Mouse (Mus musculus) forebrain, embryonic 11.5 days (tissue): Measurements from ENCODE around the gene Slc5a1. TPM values are rescaled to one million over a fixed set of nuclear protein-coding genes. Genes with fewer than 3 reads are reported as not detected.

ENCODE experiments used
- ATAC-seq: fragments of 200-750 bp; cut with Nextera tagmentation; replicated peaks from 2 replicates; pipeline ENCODE4 v1.8.0; 2017; ENCODE audit warnings: moderate TSS enrichment; ENCODE audit not compliant: low FRiP score
- DNase-seq: peaks from one replicate; pipeline ENCODE4 v3.0.0-alpha.2; 2017; ENCODE audit warnings: low spot score
- H3K27ac ChIP-seq: fragments of 300-500 bp; sonication (generic); 2 replicates; pipeline ENCODE4 v1.5.1; 2014; ENCODE audit warnings: low read depth, low read length
- H3K27me3 ChIP-seq: fragments of 300-500 bp; sonication (generic); 2 replicates; pipeline ENCODE4 v1.6.1; 2014; ENCODE audit warnings: mild to moderate bottlenecking, low read length, mixed read lengths; ENCODE audit not compliant: control insufficient read depth, insufficient read depth
- H3K36me3 ChIP-seq: fragments of 300-500 bp; sonication (generic); 2 replicates; pipeline ENCODE4 v1.6.1; 2014; ENCODE audit warnings: mild to moderate bottlenecking, low read length, moderate library complexity, mixed read lengths; ENCODE audit not compliant: control insufficient read depth, insufficient read depth
- H3K4me1 ChIP-seq: fragments of 300-500 bp; sonication (generic); replicated peaks from 2 replicates; pipeline ENCODE4 v1.6.1; 2014; ENCODE audit warnings: low read length, mixed read lengths; ENCODE audit not compliant: control insufficient read depth, insufficient read depth
- H3K4me2 ChIP-seq: fragments of 300-500 bp; sonication (generic); 2 replicates; pipeline ENCODE4 v1.6.1; 2014; ENCODE audit warnings: low read depth, mild to moderate bottlenecking, low read length, moderate library complexity, mixed read lengths; ENCODE audit not compliant: severe bottlenecking
- H3K4me3 ChIP-seq: fragments of 300-500 bp; sonication (generic); 2 replicates; pipeline ENCODE4 v1.5.1; 2014; ENCODE audit warnings: low read depth, low read length
- H3K9ac ChIP-seq: fragments of 300-500 bp; sonication (generic); 2 replicates; pipeline ENCODE4 v1.6.1; 2014; ENCODE audit warnings: low read length
- H3K9me3 ChIP-seq: fragments of 300-500 bp; sonication (generic); 2 replicates; pipeline ENCODE4 v1.6.1; 2016; ENCODE audit warnings: low read length, mixed read lengths; ENCODE audit not compliant: control insufficient read depth
- WGBS: fragments of 180-500 bp; shearing (Covaris S2); extraction: QIAGEN DNeasy Blood & Tissue Kit; methylation state at CpG from one replicate; pipeline ENCODE4 v1.1.7; 2014; 5-methylcytosine and 5-hydroxymethylcytosine counted together
- polyA plus RNA-seq: library from polyadenylated mRNA; unstranded; fragments of >200 nt; fragmentation: Nextera tagmentation; extraction: Ambion mirVana; gene quantifications from 2 replicates; pipeline ENCODE4 v1.2.1, GENCODE M21; 2014

Slc5a1 gene
- polyA plus RNA-seq, 1 experiment from 2014 or later: not detected

GRCm38 (mm10) chr5:33135611-33136010, 31.6 kb downstream of the Slc5a1 start:
- no peak overlapping the region for H3K27ac ChIP-seq
- H3K4me3 ChIP-seq: no peak overlapping the region
- H3K4me1 ChIP-seq: no peaks in the 10 kb centered on the region
- no peaks in the 10 kb centered on the region for H3K9me3 ChIP-seq
- H3K9ac ChIP-seq: no peak overlapping the region
- no peak for ATAC-seq
- WGBS: 90% methylated on average over 5 of the region's 5 CpGs
- no peaks in the 10 kb centered on the region for H3K27me3 ChIP-seq
- DNase-seq: no peak
- no peaks in the 10 kb centered on the region for H3K36me3 ChIP-seq
- H3K4me2 ChIP-seq: no peak overlapping the region

- no peak for ATAC-seq
These were observed 38.9 kb downstream of the Slc5a1 start for GRCm38 (mm10) chr5:33142790-33143455.

GRCm38 (mm10) chr5:33144025-33144424, 40.0 kb downstream of the Slc5a1 start:
- Histone ChIP-seq H3K27me3 (no peaks in the 10 kb centered on the region), H3K4me1 (no peaks in the 10 kb centered on the region), H3K9me3 (no peaks in the 10 kb centered on the region), H3K4me2 (no peak overlapping the region), H3K4me3 (no peak overlapping the region), H3K27ac (no peak overlapping the region), H3K9ac (no peak overlapping the region), H3K36me3 (no peaks in the 10 kb centered on the region)
- ATAC-seq (no peak), DNase-seq (no peak)
- 54% methylated on average over 5 of the region's 5 CpGs for WGBS

More at GRCm38 (mm10) chr5:33142790-33143455, 38.9 kb downstream of the Slc5a1 start:
- WGBS: 57% methylated on average over 7 of the region's 7 CpGs
- Histone ChIP-seq H3K9me3 (no peaks in the 10 kb centered on the region), H3K4me1 (no peaks in the 10 kb centered on the region), H3K9ac (no peak overlapping the region), H3K4me2 (no peak overlapping the region), H3K27ac (no peak overlapping the region), H3K4me3 (no peak overlapping the region), H3K36me3 (no peaks in the 10 kb centered on the region), H3K27me3 (no peaks in the 10 kb centered on the region)
- DNase-seq: no peak

GRCm38 (mm10) chr5:33146837-33147236, 42.8 kb downstream of the Slc5a1 start:
- Histone ChIP-seq H3K9me3 (no peaks in the 10 kb centered on the region), H3K27ac (no peak overlapping the region), H3K36me3 (no peaks in the 10 kb centered on the region), H3K4me3 (no peak overlapping the region), H3K27me3 (no peaks in the 10 kb centered on the region), H3K9ac (no peak overlapping the region), H3K4me1 (no peaks in the 10 kb centered on the region), H3K4me2 (no peak overlapping the region)
- no peak for ATAC-seq
- 86% methylated on average over 9 of the region's 9 CpGs for WGBS
- no peak for DNase-seq

GRCm38 (mm10) chr5:33147691-33148090, 43.7 kb downstream of the Slc5a1 start:
- no peak for ATAC-seq
- Histone ChIP-seq H3K27me3 (no peaks in the 10 kb centered on the region), H3K4me3 (no peak overlapping the region), H3K27ac (no peak overlapping the region), H3K9ac (no peak overlapping the region), H3K9me3 (no peaks in the 10 kb centered on the region), H3K4me2 (no peak overlapping the region), H3K4me1 (no peaks in the 10 kb centered on the region), H3K36me3 (no peaks in the 10 kb centered on the region)
- DNase-seq: no peak
- 77% methylated on average over 6 of the region's 6 CpGs for WGBS

GRCm38 (mm10) chr5:33193567-33193966, 89.5 kb downstream of the Slc5a1 start:
- no peaks in the 10 kb centered on the region for H3K9me3 ChIP-seq
- H3K36me3 ChIP-seq: no peaks in the 10 kb centered on the region
- H3K9ac ChIP-seq: no peak overlapping the region
- DNase-seq: no peak
- no peak for ATAC-seq
- no peaks in the 10 kb centered on the region for H3K27me3 ChIP-seq
- WGBS: 61% methylated on average over 7 of the region's 7 CpGs
- no peak overlapping the region for H3K4me3 ChIP-seq
- no peak overlapping the region for H3K27ac ChIP-seq
- H3K4me1 ChIP-seq: no peaks in the 10 kb centered on the region
- H3K4me2 ChIP-seq: no peak overlapping the region

- H3K4me3 ChIP-seq: no peak overlapping the region
- H3K9ac ChIP-seq: no peak overlapping the region
- H3K4me1 ChIP-seq: no peaks in the 10 kb centered on the region
- no peak overlapping the region for H3K4me2 ChIP-seq
- no peaks in the 10 kb centered on the region for H3K27me3 ChIP-seq
- no peak overlapping the region for H3K27ac ChIP-seq
- no peak for ATAC-seq
- H3K9me3 ChIP-seq: no peaks in the 10 kb centered on the region
- H3K36me3 ChIP-seq: no peaks in the 10 kb centered on the region
- no peak for DNase-seq
- 83% methylated on average over 9 of the region's 9 CpGs for WGBS
These were observed 91.3 kb downstream of the Slc5a1 start for GRCm38 (mm10) chr5:33195246-33195852.

- no peak overlapping the region for H3K4me3 ChIP-seq
- no peak for DNase-seq
- H3K4me2 ChIP-seq: no peak overlapping the region
- H3K27ac ChIP-seq: no peak overlapping the region
- no peaks in the 10 kb centered on the region for H3K9me3 ChIP-seq
- ATAC-seq: no peak
- H3K36me3 ChIP-seq: no peaks in the 10 kb centered on the region
- 67% methylated on average over 1 of the region's 1 CpGs for WGBS
- no peaks in the 10 kb centered on the region for H3K27me3 ChIP-seq
- no peaks in the 10 kb centered on the region for H3K4me1 ChIP-seq
- H3K9ac ChIP-seq: no peak overlapping the region
These were observed 96.1 kb downstream of the Slc5a1 start for GRCm38 (mm10) chr5:33200071-33200470.

- H3K4me2 ChIP-seq: no peak overlapping the region
- WGBS: 81% methylated on average over 13 of the region's 13 CpGs
These were observed 97.7 kb downstream of the Slc5a1 start for GRCm38 (mm10) chr5:33201697-33202096.

More at GRCm38 (mm10) chr5:33201697-33202096, 97.7 kb downstream of the Slc5a1 start:
- H3K27ac ChIP-seq: no peak overlapping the region
- DNase-seq (no peak), ATAC-seq (no peak)
- H3K27me3 ChIP-seq: no peaks in the 10 kb centered on the region
- no peaks in the 10 kb centered on the region for H3K9me3 ChIP-seq
- H3K36me3 ChIP-seq: no peaks in the 10 kb centered on the region
- no peak overlapping the region for H3K9ac ChIP-seq
- H3K4me1 ChIP-seq: no peaks in the 10 kb centered on the region
- no peak overlapping the region for H3K4me3 ChIP-seq
